Mouse (Mus musculus): ENCODE results near the gene Rprd2. TPM values are rescaled to one million over a fixed set of nuclear protein-coding genes. Genes with fewer than 3 reads are reported as not detected.

Gene Rprd2
- total RNA-seq, 2 experiments from 2014 or later: 68.5 to 71.8 TPM

- DNase-seq: no peak
Observed at GRCm38 (mm10) chr3:95734092-95734702, 84.5 kb downstream of the Rprd2 start.

DNA sequence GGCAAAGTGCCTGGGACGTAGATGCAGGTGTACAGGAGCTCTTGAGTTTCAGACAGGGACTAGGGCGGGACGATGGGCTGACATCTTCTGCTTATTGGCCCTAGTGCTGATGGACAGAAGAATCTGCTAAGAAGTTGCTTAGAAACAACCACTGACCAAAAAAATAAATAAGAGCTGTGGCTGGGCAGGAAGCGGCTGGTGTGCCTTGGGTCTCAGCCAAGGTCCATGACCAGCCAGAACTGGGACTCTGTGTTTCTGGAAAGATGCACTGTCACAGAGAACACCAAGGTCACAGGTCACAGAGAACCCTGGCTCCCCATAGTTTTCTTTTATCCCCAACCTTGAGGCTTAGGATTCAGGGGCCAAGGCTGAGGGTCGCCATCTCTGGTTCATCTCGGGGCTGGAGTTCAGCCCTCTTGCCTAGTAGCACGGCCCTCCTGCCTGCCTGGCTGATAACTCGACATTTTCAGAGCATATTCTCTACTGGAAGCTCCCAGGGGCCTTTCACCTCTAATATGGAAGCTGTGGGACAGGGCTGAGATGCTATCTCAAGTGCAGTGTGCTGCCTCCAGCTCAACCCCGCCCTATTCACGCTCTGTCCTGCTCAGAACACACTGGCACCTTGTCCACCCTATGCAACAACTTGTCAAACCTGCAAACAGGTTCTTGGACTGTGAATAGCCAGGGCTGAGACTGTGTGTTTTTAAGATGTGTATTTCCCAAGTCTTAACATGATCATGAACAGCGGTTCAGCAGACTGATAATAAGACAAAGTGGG, 85.7 kb downstream of the Rprd2 start:
- no peak for DNase-seq

DNA sequence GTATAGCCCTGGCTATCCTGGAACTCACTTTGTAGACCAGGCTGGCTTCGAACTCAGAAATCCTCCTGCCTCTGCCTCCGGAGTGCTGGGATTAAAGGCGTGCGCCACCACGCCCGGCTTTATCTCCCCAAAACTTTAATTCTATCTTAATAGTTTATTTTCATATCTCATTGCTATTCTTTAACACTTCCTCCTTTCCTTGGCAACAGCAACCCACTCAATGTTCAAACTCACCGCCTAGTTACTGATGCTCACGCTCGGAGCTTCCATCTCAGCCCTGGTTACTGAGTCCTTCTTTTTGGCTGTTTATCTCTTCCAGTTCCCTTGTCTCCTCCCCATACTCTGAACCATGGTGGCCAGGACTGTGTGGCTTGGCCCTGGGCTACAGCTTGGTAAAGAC, 86.4 kb downstream of the Rprd2 start:
- no peak for DNase-seq

GRCm38 (mm10) chr3:95731802-95732201, 86.9 kb downstream of the Rprd2 start:
- no peak for DNase-seq

DNA sequence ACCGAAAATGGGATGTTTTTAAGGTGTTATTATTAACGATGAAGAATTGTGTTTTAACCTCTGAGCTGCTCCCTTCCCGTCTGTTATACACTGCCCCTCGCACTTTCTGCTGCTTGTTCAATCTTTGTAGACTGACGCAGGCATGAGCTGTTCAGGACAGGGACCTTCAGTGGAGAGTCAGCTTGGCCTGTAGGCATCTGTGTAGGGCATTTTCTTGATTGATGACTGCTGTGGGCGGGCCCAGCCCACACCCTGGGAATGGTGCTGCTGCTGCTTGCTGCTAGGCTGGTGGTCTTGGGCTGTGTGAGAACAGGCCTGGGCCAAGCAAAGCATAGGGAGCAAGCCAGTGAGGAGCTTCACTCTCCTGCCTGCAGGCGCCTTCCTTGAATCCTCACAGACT, 88.2 kb downstream of the Rprd2 start:
- DNase-seq: no peak

DNA sequence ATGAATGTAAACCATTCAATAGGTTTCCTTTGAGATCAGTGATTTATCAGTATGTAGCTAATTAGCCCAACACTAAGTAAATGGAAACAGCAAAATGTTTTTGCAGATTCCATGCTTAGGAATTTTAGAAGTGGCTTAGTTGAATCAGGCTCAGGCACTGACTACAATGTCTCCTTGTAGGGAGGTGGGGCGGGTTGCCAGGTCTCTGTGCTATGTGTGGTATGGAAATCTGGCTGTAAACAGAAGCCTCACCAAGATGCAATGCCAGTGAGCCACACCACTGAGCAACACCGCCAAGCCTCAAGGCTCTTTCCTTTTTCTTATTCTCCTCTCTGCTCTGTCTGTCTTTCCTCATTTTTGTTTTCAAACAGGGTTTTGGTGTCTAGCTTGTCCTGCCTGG, 89.8 kb downstream of the Rprd2 start:
- DNase-seq: no peak

- no peak for DNase-seq
Observed at GRCm38 (mm10) chr3:95726696-95727358, 91.8 kb downstream of the Rprd2 start.

DNA sequence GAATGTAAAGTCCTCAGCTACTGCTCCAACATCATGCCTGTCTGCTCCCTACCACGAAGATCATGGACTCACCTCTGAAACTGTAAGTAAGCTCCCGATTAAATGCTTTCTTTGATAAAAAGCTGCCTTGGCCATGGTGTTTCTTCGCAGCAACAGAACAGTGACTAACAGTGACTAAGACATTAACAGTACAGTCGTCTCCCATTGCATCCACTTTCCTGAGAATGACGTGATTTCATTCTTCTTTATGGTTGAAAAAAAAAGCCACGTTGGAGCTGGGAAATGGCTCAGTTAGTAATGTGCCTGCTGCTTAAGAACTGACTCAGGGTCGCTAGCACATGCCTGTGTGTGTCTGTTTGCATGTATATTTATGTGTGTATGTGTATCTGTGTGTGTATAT, 92.8 kb downstream of the Rprd2 start:
- no peak for DNase-seq

- no peak for DNase-seq
Observed at GRCm38 (mm10) chr3:95722386-95722785, 96.3 kb downstream of the Rprd2 start.

DNA sequence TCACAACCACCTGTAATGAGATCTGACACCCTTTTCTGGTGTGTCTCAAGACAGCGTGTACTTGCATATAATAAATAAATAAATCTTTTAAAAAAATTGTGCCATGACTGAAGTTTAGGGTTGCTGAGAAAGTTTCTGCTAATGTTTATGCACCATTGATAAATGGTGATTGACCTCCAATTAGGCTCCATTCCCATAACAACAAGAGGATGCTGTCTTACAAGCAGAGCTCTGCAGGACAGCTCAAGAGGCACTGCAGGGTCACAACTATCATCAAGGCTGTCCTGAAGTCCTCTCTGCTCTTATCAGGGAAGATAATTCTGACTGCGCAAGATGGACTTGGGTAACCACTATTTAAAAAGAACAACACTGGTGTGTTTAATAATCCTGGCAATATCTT, 100.5 kb downstream of the Rprd2 start:
- DNase-seq: no peak

DNA sequence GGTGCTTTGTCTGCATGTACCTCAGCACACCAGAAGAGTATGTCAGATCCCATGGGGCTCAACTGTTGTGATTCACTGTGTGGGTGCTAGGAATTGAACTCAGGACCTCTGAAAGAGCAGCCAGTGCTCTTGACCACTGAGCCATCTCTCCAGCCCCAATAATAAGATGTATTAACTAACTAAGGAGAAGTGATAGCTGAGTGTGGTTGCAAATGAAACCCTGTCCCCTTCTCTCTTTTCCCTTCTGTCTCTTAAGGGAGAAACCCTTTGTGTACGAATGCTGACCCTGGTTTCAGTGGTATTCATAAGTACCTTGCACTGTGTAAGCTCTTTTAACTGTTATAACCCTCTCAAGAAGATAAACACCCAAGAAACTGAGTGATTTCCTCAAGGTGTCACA, 102.6 kb downstream of the Rprd2 start:
- DNase-seq: no peak

Small RNA genes within 50 kb of the gene (microRNA-seq; reads per million reads assigned to microRNA genes)
- gene Mir7014: 0.30 to 0.42 reads per million in 2 experiments

Other genes with a start within 250 kb of the Rprd2 start
- gene Golph3l, start 229.9 kb downstream of the Rprd2 start, total RNA-seq (2021): 10 to 100 TPM; 26.3 to 26.4 TPM
- 100 to 1,000 TPM; 310 TPM for gene Ensa, start 193.9 kb downstream of the Rprd2 start, total RNA-seq (2021)
- 10 to 100 TPM; 60.8 to 61.3 TPM for gene Mcl1, start 160.1 kb downstream of the Rprd2 start, total RNA-seq (2021)
- gene Adamtsl4, start 130.9 kb downstream of the Rprd2 start, total RNA-seq (2021): 1 to 10 TPM; 5.0 to 5.1 TPM
- 10 to 100 TPM in 1 of 2 experiments, 1 to 10 TPM in 1; 8.4 to 10.5 TPM for gene Ecm1, start 79.3 kb downstream of the Rprd2 start, total RNA-seq (2021)
- 10 to 100 TPM; 39.4 to 51.2 TPM for gene Tars2, start 58.7 kb downstream of the Rprd2 start, total RNA-seq (2021)
- gene Prpf3, start 37.0 kb upstream of the Rprd2 start, total RNA-seq (2021): 10 to 100 TPM; 29.9 to 38.4 TPM
- gene Mrps21, start 52.7 kb upstream of the Rprd2 start, total RNA-seq (2021): 100 to 1,000 TPM; 159 to 165 TPM
- 10 to 100 TPM in 1 of 2 experiments, 1 to 10 TPM in 1; 8.1 to 12.9 TPM for gene Ciart, start 63.4 kb upstream of the Rprd2 start, total RNA-seq (2021)
- 1 to 10 TPM; 2.5 to 3.6 TPM for gene BC028528, start 73.1 kb upstream of the Rprd2 start, total RNA-seq (2021)
- gene Aph1a, start 75.1 kb upstream of the Rprd2 start, total RNA-seq (2021): 10 to 100 TPM; 72.2 to 83.3 TPM
- 10 to 100 TPM in 1 of 2 experiments, 1 to 10 TPM in 1; 9.0 to 12.2 TPM for gene Car14, start 85.8 kb upstream of the Rprd2 start, total RNA-seq (2021)
- gene Anp32e, start 110.4 kb upstream of the Rprd2 start, total RNA-seq (2021): 10 to 100 TPM; 77.4 to 94.7 TPM
- gene Plekho1, start 177.1 kb upstream of the Rprd2 start, total RNA-seq (2021): 10 to 100 TPM; 37.3 to 41.0 TPM
- gene Vps45, start 239.6 kb upstream of the Rprd2 start, total RNA-seq (2021): 10 to 100 TPM; 40.8 to 46.3 TPM